Mouse (Mus musculus): Measurements from ENCODE around the gene Rftn1.

GRCm38 (mm10) chr17:50069897-50070636 lies 120.4 kb downstream of the Rftn1 start:
- TF ChIP-seq CTCF (IDR thresholded peaks at IDR 0.05; ENCODE audit: extremely low read depth, insufficient read depth, insufficient read length, insufficient replicate concordance) = no peak
- TF ChIP-seq POLR2A (IDR thresholded peaks at IDR 0.05; ENCODE audit: low read depth, low read length) = no peak

All from spleen, adult 2 months (tissue).